Mouse (Mus musculus) liver, postnatal 0 days (tissue): ENCODE data around the gene Rnf43.

Experiments
- CTCF ChIP-seq: sonication (generic); IDR thresholded peaks from 2 replicates; pipeline ENCODE4 v1.5.1; 2016; ENCODE audit warnings: antibody characterized with exemption, low read depth
- EP300 ChIP-seq: IDR thresholded peaks from 2 replicates; pipeline ENCODE4 v1.6.1; 2016; ENCODE audit warnings: antibody characterized with exemption, low read depth, mild to moderate bottlenecking

- no peak for TF ChIP-seq EP300
- TF ChIP-seq CTCF, result no peak
These were observed 64.9 kb downstream of the Rnf43 start for GRCm38 (mm10) chr11:87727471-87727870.
